Mouse (Mus musculus) hindbrain, embryonic 12.5 days (tissue): ENCODE measurements around the gene Rtn4rl1. TPM values are rescaled to one million over a fixed set of nuclear protein-coding genes. Genes with fewer than 3 reads are reported as not detected.

Experiments
- ATAC-seq: fragments of 200-750 bp; cut with Nextera tagmentation; 2 replicates; pipeline ENCODE4 v1.8.0; 2017; ENCODE audit warnings: moderate TSS enrichment; ENCODE audit not compliant: low FRiP score
- H3K27ac ChIP-seq: fragments of 300-500 bp; sonication (generic); 2 replicates; pipeline ENCODE4 v1.5.1; 2016; ENCODE audit warnings: mild to moderate bottlenecking
- H3K27me3 ChIP-seq: fragments of 300-500 bp; sonication (generic); 2 replicates; pipeline ENCODE4 v1.6.1; 2016; ENCODE audit warnings: mild to moderate bottlenecking
- H3K36me3 ChIP-seq: fragments of 300-500 bp; sonication (generic); 2 replicates; pipeline ENCODE4 v1.6.1; 2016; ENCODE audit warnings: mild to moderate bottlenecking
- H3K4me1 ChIP-seq: fragments of 300-500 bp; sonication (generic); 2 replicates; pipeline ENCODE4 v1.6.1; 2016
- H3K4me2 ChIP-seq: fragments of 300-500 bp; sonication (generic); replicated peaks from 2 replicates; pipeline ENCODE4 v1.6.1; 2016; ENCODE audit warnings: mild to moderate bottlenecking
- H3K4me3 ChIP-seq: fragments of 300-500 bp; sonication (generic); 2 replicates; pipeline ENCODE4 v1.5.1; 2016; ENCODE audit warnings: mild to moderate bottlenecking
- H3K9ac ChIP-seq: fragments of 300-500 bp; sonication (generic); 2 replicates; pipeline ENCODE4 v1.6.1; 2016; ENCODE audit warnings: mild to moderate bottlenecking, moderate library complexity
- H3K9me3 ChIP-seq: fragments of 300-500 bp; sonication (generic); replicated peaks from 2 replicates; pipeline ENCODE4 v1.6.1; 2016; ENCODE audit warnings: mild to moderate bottlenecking
- WGBS: fragments of 180-500 bp; shearing (Covaris S2); methylation state at CpG from one replicate; pipeline ENCODE4 v1.1.7; 2016; 5-methylcytosine and 5-hydroxymethylcytosine counted together
- polyA plus RNA-seq: library from polyadenylated mRNA; unstranded; fragments of >200 nt; fragmentation: Nextera tagmentation; extraction: Ambion mirVana; gene quantifications from 2 replicates; pipeline ENCODE4 v1.2.1, GENCODE M21; 2016

The Rtn4rl1 gene
- polyA plus RNA-seq, 1 experiment from 2014 or later = 5.1 TPM

GRCm38 (mm10) chr11:75157901-75158300 is 35.7 kb upstream of the Rtn4rl1 start:
- Histone ChIP-seq H3K4me2 (no peak overlapping the region), H3K9ac (no peak overlapping the region), H3K27me3 (peaks cover 6% of the 10 kb centered on the region), H3K4me3 (no peak overlapping the region), H3K4me1 (peaks cover 6% of the 10 kb centered on the region; the same call in 1 of the 2 replicates), H3K27ac (no peak overlapping the region), H3K36me3 (peaks cover 43% of the 10 kb centered on the region), H3K9me3 (no peaks in the 10 kb centered on the region)
- no peak for ATAC-seq
- WGBS = 50% methylated on average over 2 of the region's 2 CpGs

GRCm38 (mm10) chr11:75158432-75158831 is 35.2 kb upstream of the Rtn4rl1 start:
- H3K4me3 ChIP-seq = no peak overlapping the region
- no peak overlapping the region for H3K27ac ChIP-seq
- peaks cover 6% of the 10 kb centered on the region; the same call in 1 of the 2 replicates for H3K4me1 ChIP-seq
- no peak overlapping the region for H3K9ac ChIP-seq
- no peak overlapping the region for H3K4me2 ChIP-seq
- H3K27me3 ChIP-seq = peaks cover 12% of the 10 kb centered on the region
- 94% methylated on average over 14 of the region's 14 CpGs for WGBS
- ATAC-seq = no peak
- peaks cover 45% of the 10 kb centered on the region for H3K36me3 ChIP-seq
- no peaks in the 10 kb centered on the region for H3K9me3 ChIP-seq

GRCm38 (mm10) chr11:75159564-75159963 is 34.0 kb upstream of the Rtn4rl1 start:
- ATAC-seq = no peak
- WGBS = 69% methylated on average over 2 of the region's 2 CpGs
- no peak overlapping the region for H3K27ac ChIP-seq
- peaks cover 49% of the 10 kb centered on the region for H3K36me3 ChIP-seq
- H3K4me2 ChIP-seq = no peak overlapping the region
- H3K4me1 ChIP-seq = peaks cover 6% of the 10 kb centered on the region; the same call in 1 of the 2 replicates
- H3K9ac ChIP-seq = no peak overlapping the region
- peaks cover 23% of the 10 kb centered on the region for H3K27me3 ChIP-seq
- H3K9me3 ChIP-seq = no peaks in the 10 kb centered on the region
- no peak overlapping the region for H3K4me3 ChIP-seq

- Histone ChIP-seq H3K4me1 (peaks cover 15% of the 10 kb centered on the region), H3K27me3 (peaks cover 37% of the 10 kb centered on the region), H3K9me3 (no peaks in the 10 kb centered on the region), H3K4me3 (no peak overlapping the region), H3K9ac (no peak overlapping the region), H3K36me3 (peaks cover 49% of the 10 kb centered on the region), H3K4me2 (no peak overlapping the region), H3K27ac (no peak overlapping the region)
- ATAC-seq = no peak
- WGBS = 88% methylated on average over 7 of the region's 7 CpGs
Observed at GRCm38 (mm10) chr11:75160954-75161353, 32.6 kb upstream of the Rtn4rl1 start.

GRCm38 (mm10) chr11:75161417-75162008 is 32.1 kb upstream of the Rtn4rl1 start:
- peaks cover 44% of the 10 kb centered on the region for H3K36me3 ChIP-seq
- H3K4me1 ChIP-seq = peaks cover 20% of the 10 kb centered on the region
- ATAC-seq = no peak
- no peak overlapping the region for H3K27ac ChIP-seq
- peaks cover 42% of the 10 kb centered on the region for H3K27me3 ChIP-seq
- H3K4me2 ChIP-seq = no peak overlapping the region
- WGBS = 75% methylated on average over 4 of the region's 4 CpGs
- no peak overlapping the region for H3K9ac ChIP-seq
- H3K9me3 ChIP-seq = no peaks in the 10 kb centered on the region
- no peak overlapping the region for H3K4me3 ChIP-seq

GRCm38 (mm10) chr11:75162591-75163080 is 30.9 kb upstream of the Rtn4rl1 start:
- peaks cover 24% of the 10 kb centered on the region for H3K4me1 ChIP-seq
- H3K27me3 ChIP-seq = peaks cover 54% of the 10 kb centered on the region
- H3K9ac ChIP-seq = no peak overlapping the region
- H3K27ac ChIP-seq = no peak overlapping the region
- no peak overlapping the region for H3K4me2 ChIP-seq
- 91% methylated on average over 12 of the region's 12 CpGs for WGBS
- H3K9me3 ChIP-seq = no peaks in the 10 kb centered on the region
- H3K36me3 ChIP-seq = peaks cover 44% of the 10 kb centered on the region
- H3K4me3 ChIP-seq = no peak overlapping the region
- ATAC-seq = no peak

- H3K4me1 ChIP-seq = peaks cover 32% of the 10 kb centered on the region
- peaks cover 44% of the 10 kb centered on the region for H3K36me3 ChIP-seq
- H3K9me3 ChIP-seq = no peaks in the 10 kb centered on the region
- WGBS = 74% methylated on average over 6 of the region's 6 CpGs
- no peak overlapping the region for H3K27ac ChIP-seq
- H3K27me3 ChIP-seq = peaks cover 61% of the 10 kb centered on the region
- no peak for ATAC-seq
- H3K9ac ChIP-seq = no peak overlapping the region
- H3K4me3 ChIP-seq = no peak overlapping the region
- no peak overlapping the region for H3K4me2 ChIP-seq
Observed at GRCm38 (mm10) chr11:75163379-75163778, 30.2 kb upstream of the Rtn4rl1 start.

GRCm38 (mm10) chr11:75164051-75164450 is 29.5 kb upstream of the Rtn4rl1 start:
- Histone ChIP-seq H3K9me3 (no peaks in the 10 kb centered on the region), H3K4me2 (no peak overlapping the region), H3K4me1 (peaks cover 38% of the 10 kb centered on the region), H3K27ac (no peak overlapping the region), H3K27me3 (peaks cover 68% of the 10 kb centered on the region), H3K9ac (no peak overlapping the region), H3K36me3 (peaks cover 42% of the 10 kb centered on the region), H3K4me3 (no peak overlapping the region)
- WGBS = 77% methylated on average over 2 of the region's 2 CpGs
- ATAC-seq = no peak

- Histone ChIP-seq H3K36me3 (peaks cover 37% of the 10 kb centered on the region), H3K27ac (no peak overlapping the region), H3K9me3 (no peaks in the 10 kb centered on the region), H3K9ac (no peak overlapping the region), H3K4me3 (peak overlapping the region; percentile 47), H3K27me3 (peaks cover 75% of the 10 kb centered on the region), H3K4me2 (peak overlapping the region; percentile 80; the same call in 1 of the 2 replicates), H3K4me1 (peaks cover 44% of the 10 kb centered on the region)
- WGBS = 12% methylated on average over 15 of the region's 15 CpGs
- no peak for ATAC-seq
Observed at GRCm38 (mm10) chr11:75164750-75165149, 28.8 kb upstream of the Rtn4rl1 start.

- 3% methylated on average over 54 of the region's 54 CpGs for WGBS
- Histone ChIP-seq H3K27ac (0 out of 2 replicates have a peak overlapping the region, but pooled peaks have one; percentile 7), H3K9me3 (no peaks in the 10 kb centered on the region), H3K27me3 (peaks cover 83% of the 10 kb centered on the region), H3K4me2 (peak overlapping the region; percentile 80), H3K36me3 (peaks cover 28% of the 10 kb centered on the region), H3K9ac (peak overlapping the region; percentile 61; the same call in 1 of the 2 replicates), H3K4me1 (peaks cover 53% of the 10 kb centered on the region), H3K4me3 (peak overlapping the region; percentile 47)
- no peak for ATAC-seq
Observed at GRCm38 (mm10) chr11:75165441-75166192, 28.0 kb upstream of the Rtn4rl1 start.

GRCm38 (mm10) chr11:75166193-75166842 is 27.3 kb upstream of the Rtn4rl1 start:
- WGBS = 4% methylated on average over 55 of the region's 55 CpGs
- H3K4me3 ChIP-seq = peak overlapping the region; percentile 47
- H3K4me1 ChIP-seq = peaks cover 56% of the 10 kb centered on the region
- peak overlapping the region; percentile 61; the same call in 1 of the 2 replicates for H3K9ac ChIP-seq
- peaks cover 21% of the 10 kb centered on the region for H3K36me3 ChIP-seq
- peaks cover 90% of the 10 kb centered on the region for H3K27me3 ChIP-seq
- no peaks in the 10 kb centered on the region for H3K9me3 ChIP-seq
- peak overlapping the region; percentile 80 for H3K4me2 ChIP-seq
- ATAC-seq = no peak
- 0 out of 2 replicates have a peak overlapping the region, but pooled peaks have one; percentile 40 for H3K27ac ChIP-seq
